Mouse (Mus musculus) Patski (cell line): ENCODE results near the gene Gm32802. TPM values are rescaled to one million over a fixed set of nuclear protein-coding genes. Genes with fewer than 3 reads are reported as not detected.
"Not testable (repeated sequence)": the region's sequence is repeated elsewhere in the genome, so short reads cannot be mapped to it uniquely, and the experiment has no call there.

ENCODE experiments used
- ATAC-seq: fragments of 100-300 bp; one replicate; pipeline ENCODE4 v1.8.0; 2021
- CTCF ChIA-PET: fragments of 350-600 bp; sonication (Branson Sonifier 250); formaldehyde crosslinking; loops from one replicate; lab custom pipeline; 2022; ENCODE audit warnings: inconsistent platforms; lab: Charles Lee
- POLR2A ChIA-PET: fragments of 350-600 bp; sonication (Branson Sonifier 250); formaldehyde crosslinking; loops from one replicate; lab custom pipeline; 2022; ENCODE audit warnings: antibody characterized with exemption, inconsistent platforms; lab: Charles Lee
- DNase-seq: peaks from one replicate; pipeline ENCODE4 v3.0.0-alpha.2; 2011; ENCODE audit warnings: low read depth, low spot score
- H3K27me3 ChIP-seq: fragments of 371-371 bp; one replicate; pipeline ENCODE4 v1.5.1; 2021
- CTCF ChIP-seq: fragments of 100-300 bp; IDR thresholded peaks from one replicate; pipeline ENCODE4 v1.5.1; 2021
- in situ Hi-C: fragments of 300-500 bp; cut with MboI; formaldehyde crosslinking; loops from 3 replicates; pipeline ENCODE4 v1.11.1; 2018; ENCODE audit warnings: low pct_unique_long_range_greater_than_20kb, mixed read lengths
- polyA plus RNA-seq: library from polyadenylated mRNA; unstranded; gene quantifications from one replicate; pipeline ENCODE4 v1.2.3, GENCODE M21; 2021

Gm32802 gene
- 0.03 TPM for polyA plus RNA-seq

GRCm38 (mm10) chr10:118258388-118258787 is at the start of gene Gm32802:
Gene Gm32802, plus strand, starts transcription at chr10:118258688.
- DNase-seq, H3K27me3 ChIP-seq, CTCF ChIA-PET, ATAC-seq, POLR2A ChIA-PET, in situ Hi-C loops: not testable (repeated sequence)

- POLR2A ChIA-PET, DNase-seq, in situ Hi-C loops, ATAC-seq, H3K27me3 ChIP-seq, CTCF ChIA-PET: not testable (repeated sequence)
Observed at GRCm38 (mm10) chr10:118215719-118216393, 42.6 kb upstream of the Gm32802 start.

GRCm38 (mm10) chr10:118227629-118228028 is 30.9 kb upstream of the Gm32802 start:
- CTCF ChIA-PET, ATAC-seq, H3K27me3 ChIP-seq, POLR2A ChIA-PET, DNase-seq, in situ Hi-C loops: not testable (repeated sequence)

- ATAC-seq, in situ Hi-C loops, H3K27me3 ChIP-seq, POLR2A ChIA-PET, CTCF ChIA-PET, DNase-seq: not testable (repeated sequence)
Observed at GRCm38 (mm10) chr10:118232607-118233006, 25.9 kb upstream of the Gm32802 start.

- H3K27me3 ChIP-seq, DNase-seq, POLR2A ChIA-PET, CTCF ChIA-PET, ATAC-seq, in situ Hi-C loops: not testable (repeated sequence)
Observed at GRCm38 (mm10) chr10:118240680-118241079, 17.8 kb upstream of the Gm32802 start, which contains the start of gene Gm32717. Gene Gm32717, minus strand, starts transcription at chr10:118240780.

GRCm38 (mm10) chr10:118249006-118249595 is 9.4 kb upstream of the Gm32802 start:
- not testable (repeated sequence) for DNase-seq

GRCm38 (mm10) chr10:118250852-118251295 is 7.6 kb upstream of the Gm32802 start:
- H3K27me3 ChIP-seq, result no peaks in the 10 kb centered on the region
- DNase-seq (no peak), ATAC-seq (no peak)
- peak; percentile 31 for TF ChIP-seq CTCF
- ChIA-PET POLR2A (no interaction called here), CTCF (no interaction called here)
- in situ Hi-C loops, result no loop called here

More at GRCm38 (mm10) chr10:118249006-118249595, 9.4 kb upstream of the Gm32802 start:
- POLR2A ChIA-PET, ATAC-seq, H3K27me3 ChIP-seq, CTCF ChIA-PET, in situ Hi-C loops: not testable (repeated sequence)

GRCm38 (mm10) chr10:118268812-118269211 is 10.3 kb downstream of the Gm32802 start:
- CTCF ChIA-PET, H3K27me3 ChIP-seq, in situ Hi-C loops, ATAC-seq, POLR2A ChIA-PET, DNase-seq: not testable (repeated sequence)

GRCm38 (mm10) chr10:118271416-118271815 is 12.9 kb downstream of the Gm32802 start:
- CTCF ChIA-PET, POLR2A ChIA-PET, ATAC-seq, H3K27me3 ChIP-seq, DNase-seq, in situ Hi-C loops: not testable (repeated sequence)

- H3K27me3 ChIP-seq, DNase-seq, POLR2A ChIA-PET, ATAC-seq, in situ Hi-C loops, CTCF ChIA-PET: not testable (repeated sequence)
Observed at GRCm38 (mm10) chr10:118278069-118278468, 19.6 kb downstream of the Gm32802 start.

GRCm38 (mm10) chr10:118282565-118282964 is 24.1 kb downstream of the Gm32802 start:
- POLR2A ChIA-PET, in situ Hi-C loops, H3K27me3 ChIP-seq, CTCF ChIA-PET, DNase-seq, ATAC-seq: not testable (repeated sequence)

- CTCF ChIA-PET, POLR2A ChIA-PET, in situ Hi-C loops, DNase-seq, ATAC-seq, H3K27me3 ChIP-seq: not testable (repeated sequence)
Observed at GRCm38 (mm10) chr10:118283016-118283415, 24.5 kb downstream of the Gm32802 start.
